Mouse (Mus musculus): ENCODE measurements at regions not wholly inside any gene's neighbourhood (a gene's known extent, or its start where the extent isn't known, plus 50 kb on each side); places are given as distances from the start of the nearest gene placed in this dataset. TPM values are rescaled to one million over a fixed set of nuclear protein-coding genes. Genes with fewer than 3 reads are reported as not detected.

DNA sequence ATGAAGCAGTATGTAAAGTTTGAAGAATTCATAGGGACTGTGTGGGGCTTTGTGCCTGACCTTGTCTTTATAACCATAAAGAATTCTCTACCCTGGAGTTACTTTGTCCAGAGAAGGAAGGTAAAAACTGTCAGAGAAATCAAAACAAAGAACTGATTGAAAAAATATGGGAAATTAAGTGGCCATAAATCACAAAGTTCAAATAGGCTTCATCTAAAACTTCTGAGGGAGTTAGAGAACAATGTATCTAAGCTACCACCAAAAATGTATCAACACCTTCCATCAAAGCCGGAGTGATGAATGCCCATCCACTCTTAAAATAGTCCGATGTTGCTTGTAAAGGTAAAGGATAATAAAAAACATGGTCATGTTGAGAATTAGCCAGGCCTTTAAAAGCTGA, 89.1 kb upstream of the Sema3a start:
- H3K27ac ChIP-seq (ENCODE audit: low read length) = no peak overlapping the region
- ATAC-seq (ENCODE audit: low read depth) = no peak
- no peak overlapping the region for H3K4me3 ChIP-seq (ENCODE audit: low read length)
- H3K9me3 ChIP-seq (ENCODE audit: control insufficient read depth, low read length) = no peaks in the 10 kb centered on the region
- no peaks in the 10 kb centered on the region for H3K36me3 ChIP-seq (ENCODE audit: control insufficient read depth, insufficient read depth, low read length)
- no peak overlapping the region for H3K9ac ChIP-seq (ENCODE audit: low read length)
- H3K27me3 ChIP-seq (ENCODE audit: control insufficient read depth, insufficient read depth, low read depth, low read length) = no peaks in the 10 kb centered on the region
- H3K4me2 ChIP-seq (ENCODE audit: low read depth, low read length) = no peak overlapping the region
- WGBS = 77% methylated on average over 2 of the region's 2 CpGs
- H3K4me1 ChIP-seq (replicated peaks; ENCODE audit: control insufficient read depth, insufficient read depth, low read length) = no peaks in the 10 kb centered on the region

DNA sequence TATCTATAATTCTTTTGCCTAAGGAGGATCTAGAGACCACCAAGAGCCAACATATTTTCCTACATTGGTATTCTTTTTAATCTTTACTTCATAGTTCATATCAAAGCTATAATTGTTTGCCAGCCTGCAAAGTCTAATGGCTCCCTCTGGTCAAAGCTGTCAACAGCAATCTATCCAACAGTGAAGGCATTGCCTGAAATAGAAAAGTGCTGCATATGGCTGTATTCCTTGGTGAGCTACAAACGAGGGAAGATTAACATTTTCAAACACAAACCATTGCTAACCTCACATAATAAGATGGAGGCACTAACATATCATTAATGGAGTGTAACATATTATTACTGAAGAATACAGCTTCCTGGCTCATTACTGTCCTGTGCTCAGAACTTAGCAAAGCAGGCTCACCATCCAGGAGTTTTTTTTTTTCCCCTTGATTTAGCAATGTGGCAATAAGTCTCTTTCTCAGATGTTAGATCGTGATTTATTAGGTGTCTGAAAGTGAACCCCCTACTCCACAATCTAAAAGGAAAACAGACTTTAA, 66.3 kb upstream of the Sema3a start:
- 53% methylated on average over 2 of the region's 2 CpGs for WGBS
- no peak for ATAC-seq (ENCODE audit: low read depth)
- Histone ChIP-seq H3K4me3 (ENCODE audit: low read length) (no peak overlapping the region), H3K9me3 (ENCODE audit: control insufficient read depth, low read length) (no peaks in the 10 kb centered on the region), H3K4me1 (replicated peaks; ENCODE audit: control insufficient read depth, insufficient read depth, low read length) (no peaks in the 10 kb centered on the region), H3K27ac (ENCODE audit: low read length) (no peak overlapping the region), H3K36me3 (ENCODE audit: control insufficient read depth, insufficient read depth, low read length) (no peaks in the 10 kb centered on the region), H3K27me3 (ENCODE audit: control insufficient read depth, insufficient read depth, low read depth, low read length) (no peaks in the 10 kb centered on the region), H3K9ac (ENCODE audit: low read length) (no peak overlapping the region), H3K4me2 (ENCODE audit: low read depth, low read length) (no peak overlapping the region)

GRCm38 (mm10) chr5:13066942-13067341, 58.3 kb upstream of the Sema3a start:
- H3K4me3 ChIP-seq (ENCODE audit: low read length) = no peak overlapping the region
- no peaks in the 10 kb centered on the region for H3K9me3 ChIP-seq (ENCODE audit: control insufficient read depth, low read length)
- no peak overlapping the region for H3K9ac ChIP-seq (ENCODE audit: low read length)
- H3K36me3 ChIP-seq (ENCODE audit: control insufficient read depth, insufficient read depth, low read length) = no peaks in the 10 kb centered on the region
- whole genome bisulfite sequencing = 59% methylated on average over 3 of the region's 3 CpGs
- no peak overlapping the region for H3K27ac ChIP-seq (ENCODE audit: low read length)
- no peak overlapping the region for H3K4me2 ChIP-seq (ENCODE audit: low read depth, low read length)
- ATAC-seq (ENCODE audit: low read depth) = no peak
- H3K27me3 ChIP-seq (ENCODE audit: control insufficient read depth, insufficient read depth, low read depth, low read length) = no peaks in the 10 kb centered on the region
- H3K4me1 ChIP-seq (replicated peaks; ENCODE audit: control insufficient read depth, insufficient read depth, low read length) = no peaks in the 10 kb centered on the region

Small RNAs in the stretch of these regions (microRNA-seq; reads per million reads assigned to microRNA genes)
- not detected for gene Gm23243

All from lung, embryonic 16.5 days (tissue).